Mouse (Mus musculus): ENCODE results near the gene Slc52a3.

GRCm38 (mm10) chr2:151973595-151974562, 22.4 kb upstream of the Slc52a3 start:
- TF ChIP-seq CTCF (IDR thresholded peaks at IDR 0.05; ENCODE audit: low read depth) (peak; percentile 29; the same call in 1 of the 2 replicates), EP300 (IDR thresholded peaks at IDR 0.05; ENCODE audit: low read depth) (no peak)

Data from liver, embryonic 14.5 days (tissue).